Mouse (Mus musculus) erythroblast, embryonic 14.5 days (primary cell): ENCODE measurements around the gene Galr3. TPM values are rescaled to one million over a fixed set of nuclear protein-coding genes. Genes with fewer than 3 reads are reported as not detected.
"Not testable (repeated sequence)": the region's sequence is repeated elsewhere in the genome, so short reads cannot be mapped to it uniquely, and the experiment has no call there.

Source experiments
- H3K27me3 ChIP-seq: 2 replicates; pipeline ENCODE4 v1.6.1; 2012; ENCODE audit warnings: inconsistent platforms; ENCODE audit not compliant: control insufficient read depth
- H3K36me3 ChIP-seq: 2 replicates; pipeline ENCODE4 v1.6.1; 2012; ENCODE audit warnings: mild to moderate bottlenecking, inconsistent platforms; ENCODE audit not compliant: control insufficient read depth
- H3K4me1 ChIP-seq: 2 replicates; pipeline ENCODE4 v1.6.1; 2012; ENCODE audit warnings: inconsistent platforms; ENCODE audit not compliant: control insufficient read depth
- H3K4me3 ChIP-seq: replicated peaks from 2 replicates; pipeline ENCODE3; 2012; ENCODE audit warnings: moderate library complexity, mild to moderate bottlenecking, inconsistent platforms
- H3K9me3 ChIP-seq: 2 replicates; pipeline ENCODE4 v1.6.1; 2012; ENCODE audit warnings: low read length, inconsistent platforms, mixed read lengths; ENCODE audit not compliant: control insufficient read depth
- GATA1 ChIP-seq: IDR thresholded peaks from 2 replicates; pipeline ENCODE4 v1.6.1; 2012; ENCODE audit warnings: low read length, inconsistent platforms, mixed read lengths
- TAL1 ChIP-seq: IDR thresholded peaks from 3 replicates; pipeline ENCODE4 v1.6.1; 2012; ENCODE audit warnings: low read length, inconsistent platforms, mixed read lengths
- polyA plus RNA-seq: library from polyadenylated mRNA; stranded (reverse); fragments of >175 nt; gene quantifications from 2 replicates; pipeline ENCODE4 v1.2.3, GENCODE M21; 2012

Gene Galr3
- polyA plus RNA-seq, 1 experiment, result not detected

DNA sequence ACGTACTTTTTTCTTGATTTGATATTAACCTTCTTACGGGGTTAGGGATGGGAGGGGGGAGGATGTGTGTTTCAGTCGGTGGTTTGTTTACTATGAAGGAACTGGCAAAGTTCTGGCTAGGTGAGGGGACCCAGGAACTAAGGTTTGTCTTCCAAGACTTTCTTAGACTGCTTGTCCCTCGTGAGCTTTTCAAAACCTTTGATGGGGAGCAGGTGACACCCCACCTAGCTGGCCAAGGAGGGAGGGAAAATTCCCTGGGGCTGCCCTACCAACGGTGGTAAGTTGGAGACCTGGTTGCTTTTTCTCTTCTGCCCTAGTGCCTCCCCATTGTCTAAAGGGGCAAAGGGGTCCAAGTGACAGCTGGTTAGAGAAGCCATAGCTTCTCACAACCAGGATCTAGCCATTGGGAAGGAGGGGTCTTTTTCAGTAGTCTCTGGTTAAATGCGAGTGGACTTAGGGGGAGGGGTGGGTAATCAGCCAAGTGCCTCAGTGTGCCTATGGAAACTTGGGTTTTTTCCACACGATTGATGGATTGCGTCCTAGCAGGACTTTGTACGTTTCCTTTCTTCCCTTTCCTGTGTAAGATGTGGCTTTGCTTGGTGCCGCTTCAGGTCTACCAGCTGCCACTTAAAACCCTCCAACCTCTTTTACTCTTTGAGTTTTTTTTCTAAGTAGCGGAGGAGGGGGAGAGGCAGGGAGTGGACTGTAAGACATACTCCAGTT is 12.0 kb upstream of the Galr3 start:
- Histone ChIP-seq H3K4me3 (peak overlapping the region; percentile 67), H3K36me3 (no peaks in the 10 kb centered on the region; the same call in 1 of the 2 replicates), H3K4me1 (peaks cover 39% of the 10 kb centered on the region), H3K27me3 (peaks cover 82% of the 10 kb centered on the region), H3K9me3 (peaks cover 17% of the 10 kb centered on the region; the same call in 1 of the 2 replicates)
- TF ChIP-seq TAL1, result no peak
- TF ChIP-seq GATA1, result no peak

DNA sequence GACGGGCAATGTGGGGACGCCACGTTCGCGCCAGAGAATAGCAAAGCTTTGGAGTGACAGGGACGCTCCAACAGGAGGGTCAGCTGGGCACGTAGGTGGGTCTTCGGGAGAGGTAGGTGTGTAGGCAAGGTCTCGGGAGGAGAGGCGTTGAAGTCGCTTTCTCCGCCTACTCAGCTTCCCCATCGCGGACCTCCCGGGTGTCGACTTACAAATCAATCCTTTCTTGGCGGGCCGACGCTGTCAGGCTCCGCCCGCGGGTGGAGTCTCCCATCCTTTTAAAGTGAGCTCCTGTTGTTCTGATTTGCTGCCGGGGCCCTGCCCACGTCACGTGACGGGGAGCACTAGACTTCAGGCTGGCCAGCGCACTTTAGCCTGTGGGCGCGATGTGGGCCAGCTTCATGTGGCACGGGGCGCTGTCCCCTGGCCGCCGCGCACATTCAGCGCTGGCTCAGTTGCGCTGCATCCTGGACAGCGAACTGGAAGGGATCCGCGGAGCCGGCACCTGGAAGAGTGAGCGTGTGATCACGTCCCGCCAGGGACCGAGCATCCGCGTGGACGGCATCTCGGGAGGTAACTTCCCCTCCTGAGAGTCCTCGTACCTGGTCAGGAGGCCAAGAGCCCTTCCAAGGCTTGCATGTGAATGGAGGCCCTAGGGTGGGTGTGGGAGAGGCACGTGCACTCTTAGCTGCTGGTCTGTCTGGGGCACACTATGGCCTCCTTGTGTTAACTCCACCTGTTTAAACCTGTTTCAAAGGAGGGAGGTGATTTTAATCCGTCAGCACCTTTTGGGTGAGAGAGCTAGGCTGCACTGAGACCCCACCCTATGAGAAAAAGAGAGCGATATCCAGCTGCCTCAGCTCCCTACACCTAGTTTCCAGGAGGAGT is 10.9 kb upstream of the Galr3 start:
- H3K27me3 ChIP-seq, result peaks cover 71% of the 10 kb centered on the region
- peaks cover 39% of the 10 kb centered on the region for H3K4me1 ChIP-seq
- peak overlapping the region; percentile 67 for H3K4me3 ChIP-seq
- H3K9me3 ChIP-seq, result peaks cover 17% of the 10 kb centered on the region; the same call in 1 of the 2 replicates
- no peaks in the 10 kb centered on the region; the same call in 1 of the 2 replicates for H3K36me3 ChIP-seq
- TF ChIP-seq GATA1, result no peak
- no peak for TF ChIP-seq TAL1

DNA sequence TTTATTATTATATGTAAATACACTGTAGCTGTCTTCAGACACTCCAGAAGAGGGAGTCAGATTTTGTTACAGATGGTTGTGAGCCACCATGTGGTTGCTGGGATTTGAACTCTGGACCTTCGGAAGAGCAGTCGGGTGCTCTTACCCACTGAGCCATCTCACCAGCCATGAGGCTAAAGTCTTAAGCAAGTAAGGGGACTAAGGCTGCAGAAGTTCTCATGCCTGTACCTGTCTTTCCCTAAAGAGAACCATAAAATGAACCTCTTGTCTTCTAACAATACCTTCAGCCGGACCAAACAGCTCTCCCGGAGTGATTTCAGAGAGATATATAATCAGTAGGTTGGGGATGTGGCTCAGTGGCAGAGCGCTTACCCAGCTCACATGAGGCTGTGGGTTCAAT is 9.8 kb upstream of the Galr3 start:
- H3K36me3 ChIP-seq, H3K4me3 ChIP-seq: not testable (repeated sequence)
- Histone ChIP-seq H3K27me3 (peaks cover 60% of the 10 kb centered on the region), H3K4me1 (peaks cover 39% of the 10 kb centered on the region), H3K9me3 (peaks cover 17% of the 10 kb centered on the region; the same call in 1 of the 2 replicates)

GRCm38 (mm10) chr15:79037913-79038328 is 3.8 kb upstream of the Galr3 start:
- Histone ChIP-seq H3K27me3 (peaks cover 36% of the 10 kb centered on the region), H3K4me3 (peak overlapping the region; percentile 37), H3K9me3 (no peaks in the 10 kb centered on the region; the same call in 1 of the 2 replicates), H3K36me3 (peaks cover 9% of the 10 kb centered on the region; the same call in 1 of the 2 replicates), H3K4me1 (peaks cover 31% of the 10 kb centered on the region)
- TF ChIP-seq TAL1 (no peak), GATA1 (no peak)

GRCm38 (mm10) chr15:79038331-79038730 is 3.4 kb upstream of the Galr3 start:
- Histone ChIP-seq H3K36me3 (peaks cover 9% of the 10 kb centered on the region; the same call in 1 of the 2 replicates), H3K9me3 (no peaks in the 10 kb centered on the region; the same call in 1 of the 2 replicates), H3K27me3 (peaks cover 40% of the 10 kb centered on the region), H3K4me3 (peak overlapping the region; percentile 37), H3K4me1 (peaks cover 34% of the 10 kb centered on the region)
- TF ChIP-seq TAL1 (no peak), GATA1 (no peak)

DNA sequence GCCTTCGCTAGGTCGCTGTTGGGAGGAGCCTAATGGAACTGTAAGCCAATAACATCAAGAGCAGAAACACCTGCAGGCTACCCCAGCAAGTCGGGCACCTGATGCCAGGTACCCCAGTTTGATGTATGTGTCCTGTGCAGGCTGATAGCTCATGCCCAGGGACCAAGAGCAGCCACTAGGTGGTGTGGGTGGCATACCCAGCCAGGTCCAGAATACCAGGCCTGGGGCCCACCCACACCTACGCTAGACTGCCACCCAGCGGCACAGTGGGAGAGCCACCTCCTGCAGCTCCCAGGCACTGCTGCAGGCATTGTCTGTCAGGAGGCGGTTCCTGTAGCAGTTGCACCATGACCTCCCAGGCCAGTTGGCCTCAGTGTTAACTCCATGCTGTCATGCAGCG is 2.8 kb upstream of the Galr3 start:
- no peak overlapping the region for H3K4me3 ChIP-seq
- TF ChIP-seq TAL1, result no peak
- TF ChIP-seq GATA1, result no peak
- peaks cover 9% of the 10 kb centered on the region; the same call in 1 of the 2 replicates for H3K36me3 ChIP-seq
- H3K27me3 ChIP-seq, result peaks cover 43% of the 10 kb centered on the region
- H3K9me3 ChIP-seq, result no peaks in the 10 kb centered on the region; the same call in 1 of the 2 replicates
- H3K4me1 ChIP-seq, result peaks cover 34% of the 10 kb centered on the region

DNA sequence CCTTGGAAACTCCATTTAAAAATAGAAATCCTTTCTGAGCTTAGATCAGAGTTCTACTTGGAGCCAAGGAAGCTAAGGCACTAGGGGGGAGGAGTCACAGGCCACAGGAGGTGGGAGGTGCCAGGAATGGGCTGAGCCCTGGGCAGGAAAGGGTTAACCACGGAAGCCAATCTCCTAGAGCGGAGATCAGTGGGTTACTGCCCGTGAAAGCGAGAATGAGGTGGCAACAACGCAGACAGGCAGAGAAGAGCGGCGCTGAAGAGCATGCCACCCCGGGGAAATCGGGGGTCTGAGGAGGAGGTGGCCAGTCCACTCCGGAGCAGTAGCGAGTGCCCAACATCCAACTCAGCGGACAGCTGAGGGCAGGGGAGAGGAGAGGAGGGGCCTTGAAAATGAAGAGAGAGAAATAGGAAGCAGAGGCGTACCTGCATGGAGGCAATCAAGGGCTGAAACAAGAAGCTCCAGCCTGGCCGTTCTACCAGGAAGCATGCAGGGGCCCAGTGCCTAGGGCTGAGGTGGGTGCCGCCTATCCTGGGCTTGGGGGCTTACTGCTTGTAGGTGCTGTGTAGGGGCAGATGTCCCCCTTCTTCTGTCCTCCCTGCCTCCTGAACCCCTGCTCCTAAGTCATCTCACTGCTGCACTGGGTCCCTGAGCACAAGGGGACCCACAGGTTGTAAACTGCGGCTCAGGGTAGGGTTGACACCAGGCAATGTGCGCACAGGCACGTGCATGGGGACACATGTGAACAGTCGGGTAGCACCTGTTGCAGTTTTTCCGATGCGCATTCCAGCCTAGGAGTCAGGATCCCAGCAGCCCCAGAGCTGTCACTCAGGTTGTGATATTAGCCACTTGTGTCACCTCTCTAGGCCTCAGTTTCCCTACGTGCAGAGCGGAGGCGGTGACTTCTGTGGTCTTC is 926 bp upstream of the Galr3 start:
- H3K27me3 ChIP-seq, result peaks cover 62% of the 10 kb centered on the region
- peaks cover 9% of the 10 kb centered on the region; the same call in 1 of the 2 replicates for H3K36me3 ChIP-seq
- no peaks in the 10 kb centered on the region; the same call in 1 of the 2 replicates for H3K9me3 ChIP-seq
- H3K4me1 ChIP-seq, result peaks cover 34% of the 10 kb centered on the region
- no peak overlapping the region for H3K4me3 ChIP-seq
- no peak for TF ChIP-seq TAL1
- no peak for TF ChIP-seq GATA1

DNA sequence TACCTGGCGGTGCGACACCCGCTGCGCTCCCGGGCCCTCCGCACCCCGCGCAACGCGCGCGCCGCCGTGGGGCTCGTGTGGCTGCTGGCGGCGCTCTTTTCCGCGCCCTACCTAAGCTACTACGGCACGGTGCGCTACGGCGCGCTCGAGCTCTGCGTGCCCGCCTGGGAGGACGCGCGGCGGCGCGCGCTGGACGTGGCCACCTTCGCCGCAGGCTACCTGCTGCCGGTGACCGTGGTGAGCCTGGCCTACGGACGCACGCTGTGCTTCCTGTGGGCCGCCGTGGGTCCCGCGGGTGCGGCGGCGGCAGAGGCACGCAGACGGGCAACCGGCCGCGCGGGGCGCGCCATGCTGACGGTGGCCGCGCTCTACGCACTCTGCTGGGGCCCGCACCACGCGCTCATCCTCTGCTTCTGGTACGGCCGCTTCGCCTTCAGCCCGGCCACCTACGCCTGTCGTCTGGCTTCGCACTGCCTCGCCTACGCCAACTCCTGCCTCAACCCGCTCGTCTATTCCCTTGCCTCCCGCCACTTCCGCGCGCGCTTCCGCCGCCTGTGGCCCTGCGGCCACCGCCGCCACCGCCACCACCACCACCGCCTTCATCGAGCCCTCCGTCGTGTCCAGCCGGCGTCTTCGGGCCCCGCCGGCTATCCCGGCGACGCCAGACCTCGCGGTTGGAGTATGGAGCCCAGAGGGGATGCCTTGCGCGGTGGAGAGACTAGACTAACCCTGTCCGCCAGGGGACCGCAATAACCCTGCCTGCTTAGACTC is 1.2 kb downstream of the Galr3 start:
- Histone ChIP-seq H3K4me1 (peaks cover 30% of the 10 kb centered on the region), H3K4me3 (peak overlapping the region; percentile 56), H3K27me3 (peaks cover 65% of the 10 kb centered on the region), H3K9me3 (no peaks in the 10 kb centered on the region; the same call in 1 of the 2 replicates), H3K36me3 (no peaks in the 10 kb centered on the region)
- TF ChIP-seq TAL1 (no peak), GATA1 (no peak)
